Mouse (Mus musculus) lung, postnatal 10 days (tissue): ENCODE data around the gene Gapdh.

Experiments
- DNase-seq: peaks from one replicate; pipeline ENCODE4 v3.0.0; 2021

Gapdh gene

GRCm38 (mm10) chr6:125166051-125166751 is at the start of gene Gapdh:
Gene Gapdh, minus strand, starts transcription at chr6:125166467.
- DNase-seq, result peak; percentile 88

DNA sequence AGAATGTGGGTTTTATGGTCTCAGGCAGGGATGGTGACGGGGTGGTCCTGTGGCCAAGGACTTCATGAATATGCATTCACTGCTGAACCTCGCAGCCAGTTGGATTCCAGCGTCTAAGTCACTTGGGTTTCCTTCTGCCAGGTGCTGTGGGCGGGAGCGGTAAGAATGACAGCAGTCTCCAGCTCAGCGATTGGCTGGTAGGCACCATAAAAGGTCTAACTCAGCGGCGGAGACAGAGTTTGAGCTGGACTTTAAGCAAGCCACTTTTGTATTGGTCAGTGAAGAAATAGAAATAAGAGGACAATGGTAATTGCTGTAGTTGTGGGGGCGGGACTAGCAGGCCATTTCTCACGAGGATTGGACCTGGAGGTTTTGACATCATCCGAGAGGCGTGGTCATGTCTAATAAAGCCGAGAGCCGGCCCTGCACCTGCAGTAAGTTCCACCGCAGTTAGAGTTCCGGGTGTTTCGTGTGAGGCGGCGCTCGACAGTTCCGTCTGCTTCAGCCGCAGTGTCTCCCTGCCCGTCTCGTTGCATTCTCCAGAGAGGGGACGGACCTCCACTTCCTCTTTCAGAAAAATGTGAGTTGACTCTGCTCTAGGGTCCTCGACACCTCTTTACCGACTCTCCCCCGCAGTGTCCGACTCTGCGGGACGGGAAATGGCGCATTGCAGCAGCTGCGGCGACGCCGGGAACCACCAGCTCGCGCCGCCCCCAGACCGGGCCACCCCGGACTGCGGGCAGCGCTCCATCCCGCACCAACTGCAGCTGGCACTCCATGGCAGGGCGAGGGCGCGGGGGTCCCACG is 49.1 kb upstream of the Gapdh start, which contains the start of gene Vamp1:
Gene Vamp1 (plus strand): TSS at position 404 of the 807 bp plus-strand sequence.
- DNase-seq, result peak; percentile 98

GRCm38 (mm10) chr6:125213715-125214114 is 47.4 kb upstream of the Gapdh start:
- DNase-seq, result no peak

GRCm38 (mm10) chr6:125213129-125213528 is 46.9 kb upstream of the Gapdh start:
- DNase-seq, result no peak

DNA sequence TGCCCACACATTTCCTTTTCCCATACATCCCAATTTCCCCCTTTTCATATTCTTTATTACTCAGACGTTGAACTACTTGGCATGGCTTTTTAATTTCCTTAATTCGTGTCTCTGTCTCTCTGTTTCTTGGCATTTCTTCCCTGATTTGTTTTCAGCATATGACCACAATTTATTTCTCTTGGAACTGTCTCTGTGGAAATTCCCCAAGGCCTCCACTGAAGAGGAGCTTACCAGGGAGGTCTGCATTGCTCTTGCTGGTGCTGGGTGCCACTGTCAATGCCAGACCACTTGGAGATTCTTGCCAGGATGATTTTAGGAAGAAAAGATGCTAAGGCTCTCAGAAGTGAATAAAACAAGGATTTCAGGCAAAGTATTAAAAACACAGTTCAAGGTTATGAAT is 46.4 kb upstream of the Gapdh start:
- DNase-seq, result no peak

DNA sequence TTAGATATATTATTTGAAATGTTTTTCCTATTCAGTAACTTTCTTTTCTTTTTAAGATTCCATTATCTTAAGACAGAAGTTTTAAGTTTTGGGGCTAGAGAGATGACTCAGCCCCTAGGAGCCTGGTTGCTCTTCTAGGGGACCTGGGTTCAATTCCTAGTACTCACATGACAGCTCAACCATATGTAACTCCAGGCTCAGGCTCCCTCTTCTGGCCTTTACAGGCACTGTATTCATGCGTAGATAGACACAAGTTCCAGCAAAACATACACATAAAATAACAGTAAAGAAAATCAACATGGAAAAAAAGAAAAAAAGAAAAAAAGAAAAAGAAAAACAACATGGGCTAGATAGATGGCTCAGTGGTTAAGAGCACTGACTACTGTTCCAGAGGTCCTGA is 44.2 kb upstream of the Gapdh start:
- no peak for DNase-seq

GRCm38 (mm10) chr6:125197166-125197565 is 30.9 kb upstream of the Gapdh start:
- DNase-seq, result no peak

DNA sequence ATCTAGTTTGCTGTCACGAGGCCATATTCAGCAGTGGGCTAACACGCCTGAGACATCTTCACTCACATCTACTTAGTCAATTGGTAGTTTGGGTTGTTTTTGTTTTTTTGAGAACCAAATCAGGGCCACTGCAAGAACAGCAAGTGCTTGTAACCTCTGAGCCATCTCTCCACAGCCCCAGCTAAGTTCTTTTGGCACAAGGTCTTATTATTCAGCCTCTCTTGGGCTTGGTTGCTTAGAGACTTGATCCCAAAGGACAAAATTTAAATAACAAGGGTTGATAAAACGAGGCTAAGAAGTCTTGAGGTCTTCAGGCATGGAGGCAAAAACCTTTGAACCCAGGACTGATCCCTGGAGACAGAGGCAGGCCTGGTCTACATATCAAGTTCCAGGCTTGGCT is 30.0 kb upstream of the Gapdh start:
- DNase-seq, result no peak

DNA sequence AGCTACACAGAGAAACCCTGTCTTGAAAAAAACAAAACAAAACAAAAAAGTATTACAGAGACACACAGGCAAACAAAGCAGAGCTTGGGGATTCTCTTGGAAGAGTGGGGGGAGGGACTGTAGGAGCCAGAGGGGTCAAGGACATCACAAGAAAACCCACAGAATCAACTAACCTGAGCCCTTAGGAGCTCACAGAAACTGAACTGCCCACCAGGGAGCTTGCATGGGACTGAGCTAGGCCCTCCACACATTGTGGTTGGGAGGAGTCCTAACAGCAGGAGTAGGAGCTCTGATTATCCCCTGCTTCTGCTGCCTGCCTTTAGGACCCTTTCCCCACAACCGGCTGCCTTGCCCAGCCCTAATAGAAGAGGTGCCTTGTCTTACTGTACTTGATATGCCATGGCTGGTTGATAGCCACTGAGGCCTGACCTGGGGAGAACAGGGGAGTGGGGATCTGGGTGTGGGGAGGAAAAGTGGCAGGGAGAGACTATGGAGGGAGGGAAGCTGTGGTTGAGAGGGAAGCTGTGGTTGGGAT is 29.3 kb upstream of the Gapdh start:
- DNase-seq, result no peak

GRCm38 (mm10) chr6:125193390-125193789 is 27.1 kb upstream of the Gapdh start:
- DNase-seq, result no peak

DNA sequence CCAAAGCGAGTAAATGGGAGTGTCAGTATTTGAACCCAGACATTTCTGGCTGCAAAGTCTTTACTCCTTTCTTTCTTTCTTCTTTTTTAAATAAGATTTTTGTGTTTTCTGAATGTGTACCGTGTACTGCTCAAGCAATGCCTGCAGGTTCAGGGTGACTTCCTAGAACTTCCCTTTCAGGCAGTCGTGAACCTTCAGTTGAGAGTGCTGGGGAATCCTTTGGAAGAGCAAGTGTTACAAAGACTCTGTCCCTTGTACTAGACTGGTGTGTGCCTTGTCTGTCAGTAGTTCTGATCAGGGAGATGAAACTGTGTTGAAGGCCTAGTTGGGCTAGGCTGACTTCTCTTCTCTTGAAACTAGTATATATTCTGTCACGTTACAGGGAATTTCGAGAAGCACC is 26.6 kb upstream of the Gapdh start:
- no peak for DNase-seq

GRCm38 (mm10) chr6:125192016-125192714 is 25.9 kb upstream of the Gapdh start:
- peak; percentile 95 for DNase-seq

GRCm38 (mm10) chr6:125191332-125192015 is 25.2 kb upstream of the Gapdh start, which contains the start of the genes Ncapd2 and Mrpl51:
Gene Ncapd2, minus strand, starts transcription at chr6:125191701.
Gene Mrpl51, plus strand, starts transcription at chr6:125191801.
- peak; percentile 98 for DNase-seq

DNA sequence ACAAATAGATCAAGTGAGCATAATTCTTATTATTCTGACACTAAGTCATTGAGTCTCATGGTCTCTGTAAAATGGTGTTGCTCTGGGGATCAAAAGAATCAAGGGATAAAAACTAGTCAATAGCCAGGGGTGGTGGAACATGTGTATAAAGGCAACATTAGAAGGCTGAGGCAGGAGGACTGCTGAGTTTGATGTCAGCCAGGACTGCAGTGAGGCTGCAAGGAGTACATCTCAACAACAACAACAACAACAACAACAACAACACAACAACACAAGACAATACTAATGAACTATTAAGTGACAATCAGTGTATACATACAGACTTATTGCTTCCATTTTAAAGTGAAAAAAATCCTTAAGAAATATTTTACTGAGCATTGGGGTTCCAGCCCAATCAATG is 24.5 kb upstream of the Gapdh start:
- no peak for DNase-seq

DNA sequence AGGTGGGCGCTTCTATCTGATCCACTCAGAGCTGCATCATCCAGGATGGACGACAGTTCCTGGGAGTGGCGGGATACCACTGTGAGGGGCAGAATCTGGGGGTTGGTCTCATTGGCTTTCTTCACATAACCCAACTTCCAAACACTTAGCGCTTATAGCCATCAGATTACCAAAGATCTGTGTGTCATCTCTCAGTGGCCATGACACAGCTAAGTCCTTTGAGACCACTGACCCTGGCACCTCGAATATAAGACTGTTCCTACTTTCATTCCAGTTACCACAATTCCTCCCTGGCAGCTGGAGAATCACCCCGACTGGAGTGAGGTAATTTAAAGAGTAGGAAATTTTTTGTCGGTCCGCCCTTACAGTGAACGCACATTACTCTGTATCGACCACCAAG is 19.9 kb upstream of the Gapdh start:
- no peak for DNase-seq

DNA sequence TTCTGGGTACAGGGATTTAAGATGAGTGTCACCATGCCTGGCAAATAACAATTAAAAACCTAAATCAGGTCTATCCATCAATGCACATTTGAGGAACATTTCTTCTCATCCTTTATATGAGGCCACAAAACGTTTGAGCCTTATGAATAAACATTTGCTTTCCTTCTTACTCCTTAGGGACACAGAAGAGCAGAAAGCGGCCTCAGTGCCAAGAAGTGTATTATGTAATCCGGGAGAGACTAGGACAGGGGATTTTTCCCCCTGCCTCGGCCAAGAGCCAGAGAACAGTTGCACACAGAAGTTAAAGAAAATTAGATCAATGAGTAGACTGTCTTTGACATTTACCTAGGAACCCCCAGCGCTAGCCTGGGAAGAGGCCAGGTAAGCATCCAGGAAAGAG is 15.9 kb upstream of the Gapdh start:
- DNase-seq, result no peak

DNA sequence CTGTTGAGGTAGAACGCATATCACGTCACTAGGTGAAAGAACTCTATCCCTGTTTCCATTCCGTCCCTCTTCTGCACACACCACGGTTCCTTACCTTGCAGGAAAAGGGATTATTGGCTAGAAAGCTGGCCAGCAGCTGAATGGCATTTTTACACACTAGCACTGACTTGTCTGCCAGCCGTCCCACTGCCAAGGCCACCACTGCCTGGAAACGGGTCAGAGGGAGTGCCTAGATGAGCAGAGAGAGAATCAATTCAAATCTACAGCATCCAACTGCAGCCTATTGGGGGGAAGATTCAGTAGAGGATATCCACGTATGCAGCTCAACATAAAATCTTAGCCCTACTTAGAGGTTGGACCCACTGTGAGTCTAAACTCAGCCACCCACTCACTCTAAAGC is 13.3 kb upstream of the Gapdh start:
- DNase-seq, result no peak

DNA sequence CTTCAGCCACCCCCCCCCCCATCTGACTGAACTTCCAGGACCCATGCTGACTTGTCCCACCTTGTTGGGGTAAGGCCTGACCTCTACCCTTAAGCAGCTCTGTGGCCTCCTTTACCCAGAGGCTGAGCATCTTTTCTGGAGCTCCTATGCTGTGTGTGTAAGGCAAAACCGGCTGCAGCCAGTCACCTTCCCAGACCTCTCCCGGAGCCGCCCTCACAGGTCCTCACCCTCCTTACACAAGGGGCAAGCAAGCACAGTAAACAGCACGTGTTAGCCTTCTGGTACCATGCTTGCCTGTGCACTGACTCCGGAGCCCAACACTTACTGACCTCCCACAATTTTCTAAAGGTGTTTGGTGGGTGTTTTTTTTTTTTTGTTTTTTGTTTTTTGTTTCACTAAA is 9.2 kb upstream of the Gapdh start:
- no peak for DNase-seq

DNA sequence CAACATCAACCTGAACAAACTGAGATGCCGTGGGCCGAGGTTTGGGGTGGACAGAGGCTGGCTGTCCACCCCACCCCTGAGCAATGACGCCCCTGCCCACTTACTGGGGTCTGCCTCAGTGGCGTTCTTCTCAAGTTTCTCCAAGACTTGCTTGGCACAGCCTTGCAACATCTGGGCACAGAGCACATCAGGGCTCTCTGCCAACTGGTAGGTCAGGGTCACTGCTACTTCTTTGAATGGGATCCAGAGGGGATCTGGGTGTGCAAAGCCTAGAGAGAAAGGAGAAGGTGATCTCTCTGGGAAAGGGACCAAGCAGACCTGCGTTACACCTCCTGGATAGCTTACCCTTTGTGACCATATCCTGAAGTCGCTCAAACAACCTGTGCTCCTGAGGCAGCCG is 7.0 kb upstream of the Gapdh start:
- DNase-seq, result no peak

DNA sequence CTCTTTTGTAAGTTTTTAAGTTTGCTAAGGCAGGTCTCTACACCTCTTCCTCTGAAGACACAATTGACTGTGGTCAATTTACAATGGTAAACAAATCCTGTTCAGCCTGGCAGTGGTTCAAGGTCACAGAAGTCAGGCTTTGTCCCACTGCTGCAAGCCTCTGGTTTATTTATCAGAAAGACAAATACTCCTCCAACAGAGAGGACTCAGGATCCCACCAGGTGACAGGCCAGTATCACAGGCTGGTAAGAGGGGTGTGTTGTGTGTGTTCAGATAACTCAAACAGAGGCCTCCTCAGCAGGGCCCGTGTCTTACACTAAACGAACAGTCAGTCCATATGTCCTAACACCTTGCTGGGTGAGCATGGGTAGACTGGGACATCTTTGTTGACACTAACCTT is 6.2 kb upstream of the Gapdh start:
- no peak for DNase-seq

DNA sequence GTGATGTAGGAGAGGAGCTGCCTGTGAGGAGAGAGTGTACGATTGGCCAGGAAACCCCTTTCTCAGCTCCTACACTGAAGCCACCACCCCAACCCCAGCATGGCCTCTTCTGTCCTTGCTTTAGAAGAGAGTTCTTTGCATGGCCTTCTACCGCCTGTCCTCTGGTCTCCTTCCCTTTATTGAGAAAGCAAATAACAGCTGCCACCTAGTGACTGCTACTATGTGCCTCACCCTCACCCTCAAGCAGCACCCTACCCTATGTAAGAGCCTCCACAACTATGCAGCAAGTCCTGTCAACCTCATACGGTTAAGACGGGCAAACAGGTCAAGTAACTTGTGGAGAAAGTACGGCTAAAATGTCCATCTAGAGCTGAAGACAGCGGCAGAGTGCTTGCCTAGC is 3.9 kb upstream of the Gapdh start:
- DNase-seq, result no peak

- no peak for DNase-seq
These were observed 1.8 kb upstream of the Gapdh start for GRCm38 (mm10) chr6:125168086-125168485.
